Mouse (Mus musculus) duodenum, adult 2 months (tissue): ENCODE results near the gene 1190005I06Rik. TPM values are rescaled to one million over a fixed set of nuclear protein-coding genes. Genes with fewer than 3 reads are reported as not detected.

Source experiments
- polyA plus RNA-seq: library from polyadenylated mRNA; depleted of rRNA; stranded (reverse); fragments of >200 nt; gene quantifications from 2 replicates; pipeline ENCODE4 v1.2.3, GENCODE M21; 2012; ENCODE audit warnings: low replicate concordance; rRNA removed

Gene 1190005I06Rik
- 3.0 and 6.6 TPM in 2 replicates for polyA plus RNA-seq

DNA sequence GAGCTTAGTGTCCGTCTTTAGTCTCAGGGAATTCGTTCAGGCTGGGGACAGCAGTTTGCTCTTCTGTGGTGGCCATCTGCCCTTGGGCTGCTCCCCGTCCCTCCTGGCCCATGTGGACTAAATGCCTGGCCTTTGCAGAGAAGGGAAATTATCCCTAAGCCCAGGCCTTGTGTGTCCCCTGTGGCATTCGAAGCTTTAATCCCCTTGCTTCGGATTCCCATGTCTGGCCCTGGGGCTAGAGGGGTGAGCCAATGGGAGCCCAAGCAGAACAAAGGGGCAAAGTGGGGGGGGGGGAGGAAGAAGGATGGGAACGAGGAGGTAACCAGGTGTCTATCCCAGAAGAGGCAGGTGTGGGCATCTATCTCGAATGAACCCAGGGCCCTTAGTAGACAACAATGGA, at the start of gene 1190005I06Rik:
1190005I06Rik (minus strand) TSS at position 101 of the 400 bp plus-strand sequence.

GRCm38 (mm10) chr8:120668374-120668905, 21.0 kb upstream of the 1190005I06Rik start, which contains the start of gene Emc8:
Gene Emc8, minus strand, starts transcription at chr8:120668573.

DNA sequence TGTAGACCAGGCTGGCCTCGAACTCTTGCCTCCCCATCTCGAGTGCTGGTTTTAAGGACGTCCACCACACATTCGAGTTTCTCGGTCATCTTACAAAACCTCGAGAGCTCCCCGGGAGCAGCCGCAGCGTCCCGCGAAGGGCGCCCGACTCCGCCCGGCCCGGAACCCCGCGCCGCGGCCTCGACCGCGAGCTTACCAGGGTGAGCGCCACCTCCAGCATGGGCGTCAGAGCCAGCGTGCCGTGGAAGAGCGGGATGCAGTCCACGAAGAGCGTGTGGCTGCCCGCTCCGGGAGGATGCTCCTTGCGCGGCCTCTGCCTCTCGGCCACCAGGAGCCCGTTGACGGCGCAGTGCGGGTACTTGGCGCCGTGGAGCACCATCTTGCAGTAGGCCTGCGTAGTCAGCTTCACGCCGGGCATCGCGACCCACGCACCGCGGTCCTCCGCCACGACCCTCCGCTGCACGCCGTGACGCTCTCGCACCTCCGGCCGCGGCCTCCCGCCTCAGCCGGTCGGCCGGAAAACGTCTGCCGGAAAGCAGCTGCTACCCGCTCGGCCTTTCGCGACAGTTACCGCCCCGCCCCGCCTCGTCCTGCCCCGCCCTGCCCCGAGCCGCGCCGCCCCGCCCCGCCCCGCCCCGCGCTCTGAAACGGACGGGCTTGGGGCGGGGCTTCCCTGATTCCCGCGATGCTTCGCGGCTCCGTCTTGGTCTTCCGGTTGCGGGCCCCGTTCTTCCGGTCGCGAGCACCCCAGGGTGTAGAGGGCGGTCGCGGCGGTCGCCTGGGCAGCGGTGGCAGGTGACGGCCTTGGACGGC, 20.3 kb upstream of the 1190005I06Rik start, which contains the start of the genes Gm27021 and Cox4i1:
Gm27021 (minus strand) TSS at position 519 of the 813 bp plus-strand sequence.
Cox4i1 (plus strand) TSS at position 662 of the 813 bp plus-strand sequence.

DNA sequence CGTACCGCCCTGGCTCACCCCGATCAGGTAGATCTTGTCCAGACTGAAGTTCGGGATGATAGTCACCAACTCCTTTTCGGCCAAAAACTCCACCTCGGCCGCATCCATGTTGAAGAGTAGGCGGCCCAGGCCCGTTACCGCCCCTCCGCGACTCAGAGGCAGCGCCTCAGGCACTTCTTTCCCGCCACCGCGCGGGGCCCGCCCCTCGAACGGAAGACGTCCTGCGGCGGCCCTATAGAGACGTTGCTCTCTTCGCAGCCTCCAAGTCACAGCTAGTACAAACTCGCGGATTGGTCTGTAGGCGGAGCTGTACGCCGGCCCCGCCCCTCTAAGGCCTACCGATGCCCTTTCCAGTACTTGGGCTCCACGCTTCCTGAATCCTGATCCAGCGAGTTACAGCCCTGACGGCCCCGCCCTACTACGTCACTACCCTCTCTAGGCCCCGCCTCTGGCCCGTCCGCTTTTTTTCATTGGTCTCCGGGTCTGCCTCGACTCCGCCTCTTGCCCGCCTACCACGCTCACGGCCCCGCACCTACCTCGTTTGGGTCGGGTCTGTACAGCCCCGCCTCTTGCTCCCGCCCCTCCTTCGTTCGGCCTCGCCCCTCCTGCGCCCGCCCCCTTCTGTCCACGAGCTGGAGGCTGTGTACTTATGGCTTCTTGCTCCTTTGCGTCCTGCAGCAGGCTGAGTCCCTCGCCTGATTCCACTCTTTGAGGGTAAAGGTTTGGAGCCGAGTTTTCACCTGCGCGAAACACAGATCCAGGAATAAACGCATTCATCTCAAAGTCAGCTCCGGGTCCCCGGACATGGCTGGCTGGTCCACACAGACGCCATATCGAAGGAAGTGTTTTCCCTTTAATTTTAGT, 58.3 kb downstream of the 1190005I06Rik start, which contains the start of gene Gins2:
Gins2 (minus strand) TSS at position 397 of the 864 bp plus-strand sequence.

Other genes starting within 250 kb of the 1190005I06Rik start
- gene Gins2, start 58.3 kb downstream of the 1190005I06Rik start, polyA plus RNA-seq, result 17.7 and 22.7 TPM in 2 replicates
- 2.2 and 5.8 TPM in 2 replicates for gene Gm27021, start 20.4 kb upstream of the 1190005I06Rik start, polyA plus RNA-seq
- 706 and 1,319 TPM in 2 replicates for gene Cox4i1, start 20.6 kb upstream of the 1190005I06Rik start, polyA plus RNA-seq
- 73.6 and 83.6 TPM in 2 replicates for gene Emc8, start 20.9 kb upstream of the 1190005I06Rik start, polyA plus RNA-seq
- gene Irf8, start 88.7 kb upstream of the 1190005I06Rik start, polyA plus RNA-seq, result 54.7 and 119 TPM in 2 replicates